Mouse (Mus musculus) brain, embryonic 14.5 days (tissue): ENCODE data around the gene Scd2.

ENCODE experiments used
- CTCF ChIP-seq: fragments of 200-500 bp; IDR thresholded peaks from 2 replicates; pipeline ENCODE4 v1.5.1; 2012; ENCODE audit warnings: inconsistent platforms, mild to moderate bottlenecking, moderate library complexity, borderline replicate concordance; ENCODE audit not compliant: insufficient read depth, insufficient read length; ENCODE audit errors: extremely low read depth
- POLR2A ChIP-seq: fragments of 200-500 bp; IDR thresholded peaks from 2 replicates; pipeline ENCODE4 v1.6.1; 2012; ENCODE audit warnings: mild to moderate bottlenecking, inconsistent platforms, borderline replicate concordance; ENCODE audit not compliant: poor library complexity, insufficient read depth, insufficient read length, severe bottlenecking; ENCODE audit errors: extremely low read depth

DNA sequence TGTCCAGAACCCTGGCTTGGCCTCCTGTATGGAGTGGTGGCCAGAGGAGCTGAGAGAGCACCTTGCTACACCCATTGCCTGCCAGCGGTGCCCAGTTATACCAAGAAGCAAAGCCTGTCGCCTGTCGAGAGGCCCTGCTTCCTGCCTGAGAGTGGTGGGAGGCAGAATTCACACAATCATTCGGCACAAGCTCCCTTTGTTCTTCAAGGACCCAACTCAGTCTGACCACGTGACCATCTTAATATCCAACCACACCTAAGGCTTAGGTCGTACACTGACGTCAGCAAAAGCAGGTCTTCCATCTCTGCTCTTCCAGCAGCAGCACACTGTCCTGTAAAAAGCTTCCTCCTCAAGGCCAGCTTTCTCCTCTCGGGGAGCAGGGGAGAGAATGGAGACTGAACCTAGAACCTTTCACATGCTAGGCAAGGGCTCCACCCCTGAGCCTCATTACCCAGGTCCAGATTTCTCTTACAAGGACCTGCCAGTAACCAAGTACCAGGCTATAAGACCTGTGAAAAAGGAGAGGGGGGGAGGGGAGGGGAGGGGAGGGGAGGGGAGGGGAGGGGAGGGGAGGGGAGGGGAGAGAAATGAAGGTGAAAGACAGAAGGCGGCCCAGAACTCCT is 10.8 kb upstream of the Scd2 start:
- TF ChIP-seq POLR2A (no peak), CTCF (no peak)
